Mouse (Mus musculus): ENCODE measurements around the gene Tymp.

DNA sequence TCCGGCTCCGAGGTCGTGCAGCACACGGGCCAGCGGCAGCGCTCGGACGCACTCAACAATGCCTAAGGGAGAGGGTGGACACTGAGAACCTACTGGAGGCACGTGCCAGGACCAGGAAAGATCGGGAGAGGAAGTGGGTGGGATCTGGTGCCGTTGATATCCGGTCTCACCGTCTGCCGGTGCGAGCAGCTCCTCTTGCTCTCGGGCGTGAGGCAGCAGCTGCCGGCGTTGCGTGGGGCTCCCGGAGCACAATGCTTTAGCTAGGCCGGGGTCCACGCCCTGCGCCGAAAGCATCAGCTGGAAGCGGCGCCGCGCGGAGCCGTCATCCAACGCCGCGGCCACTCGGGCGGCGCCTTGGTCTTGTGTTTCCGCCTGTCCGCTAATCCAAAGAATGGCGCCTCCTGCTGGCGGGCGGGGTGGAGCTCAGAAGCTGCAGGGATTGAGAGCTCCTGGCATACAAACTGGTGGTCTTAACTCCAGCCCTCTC, 3.0 kb downstream of the Tymp start, which contains the start of gene Sco2:
- TF ChIP-seq POLR2A (IDR thresholded peaks at IDR 0.05; ENCODE audit: borderline replicate concordance, insufficient read depth, low read length) (peak; percentile 60; the same call in 1 of the 2 replicates), CTCF (IDR thresholded peaks at IDR 0.05; ENCODE audit: borderline replicate concordance, insufficient read depth, low read depth, low read length) (peak; percentile 74)
